32 mouse cellular contexts compared by ENCODE assay signal in genomic region chr10:100571707-100572106, GRCm38 (mm10). TPM values are rescaled to one million over a fixed set of nuclear protein-coding genes. Genes with fewer than 3 reads are reported as not detected.
A peak's percentile ranks its signal among the peaks of the same experiment; 100 is the strongest.
DNase-seq lines count a peak whose midpoint lies in the region; ATAC-seq lines count a peak whose summit lies in the region.
"Had no signal": no experiment of that assay in that cellular context is flagged by ENCODE, and none has a peak within 500 bp of the region (broad histone marks: within the 10 kb centered on the region; RNA-seq: fewer than 3 reads in every experiment).

No protein-coding gene starts in this region.

- no peaks in the 10 kb centered on the region for H3K9me3 ChIP-seq in liver, embryonic 11.5 days (ENCODE audit: control insufficient read depth, low read length)
- H3K9me3 ChIP-seq: kidney, embryonic 15.5 days; midbrain, embryonic 10.5 days had no signal

- no peak overlapping the region for H3K9ac ChIP-seq in liver, embryonic 11.5 days (ENCODE audit: low read depth, low read length)
- H3K9ac ChIP-seq: kidney, embryonic 15.5 days; lung, embryonic 14.5 days had no signal

- no peak overlapping the region for H3K4me3 ChIP-seq in liver, embryonic 11.5 days (ENCODE audit: low read depth, low read length)
- H3K4me3 ChIP-seq: heart, adult 2 months; kidney, embryonic 15.5 days; midbrain, embryonic 10.5 days had no signal

- H3K27ac ChIP-seq in liver, embryonic 11.5 days (ENCODE audit: low read depth, low read length) = no peak overlapping the region
- H3K27ac ChIP-seq: heart, adult 2 months; hindbrain, postnatal 0 days; kidney, embryonic 15.5 days; midbrain, embryonic 10.5 days had no signal

- peak; percentile 54 for DNase-seq in liver
- no peak for DNase-seq in liver, embryonic 11.5 days (ENCODE audit: low spot score)
- peak; percentile 49 for DNase-seq in brain, adult 2 months (ENCODE audit: low read depth, low spot score)
- DNase-seq in embryo, embryonic 10.5 days (ENCODE audit: low spot score) = no peak
- DNase-seq in yolk sac, embryonic 10.5 days (ENCODE audit: low spot score) = no peak
- DNase-seq: adrenal gland, postnatal 10 days; B cell, adult 2 months; cerebellum, adult 9-11 months; embryo, embryonic 11 days; gastrocnemius, postnatal 14 days; heart, adult 2 months; heart, postnatal 36 days; kidney, postnatal 4 days; lung, embryonic 14.5 days; lung, postnatal 36 days; thymus, postnatal 25 days had no signal

- 73% methylated on average over 3 of the region's 3 CpGs for WGBS in liver, embryonic 11.5 days

- H3K4me2 ChIP-seq in liver, embryonic 11.5 days = no peak overlapping the region
- H3K4me2 ChIP-seq: kidney, embryonic 15.5 days; lung, embryonic 14.5 days had no signal

- peaks cover 12% of the 10 kb centered on the region; the same call in 1 of the 2 replicates for H3K4me1 ChIP-seq in liver, embryonic 11.5 days (replicated peaks; ENCODE audit: control insufficient read depth, insufficient read depth, low read length)
- H3K4me1 ChIP-seq: kidney, embryonic 15.5 days; midbrain, embryonic 10.5 days had no signal

- no peaks in the 10 kb centered on the region for H3K27me3 ChIP-seq in liver, embryonic 11.5 days (replicated peaks; ENCODE audit: control insufficient read depth, insufficient read depth, low read length)
- H3K27me3 ChIP-seq: kidney, embryonic 15.5 days had no signal

- no peak for ATAC-seq in liver, embryonic 11.5 days (replicated peaks; ENCODE audit: low FRiP score)
- ATAC-seq in erythroid progenitor cell, adult 5-6 weeks (replicated peaks; ENCODE audit: low FRiP score, poor library complexity, severe bottlenecking) = peak; percentile 74
- ATAC-seq in cerebellum, adult (ENCODE audit: insufficient number of reproducible peaks, low FRiP score, low TSS enrichment) = no peak
- ATAC-seq: activated CD4-positive, CD25-positive, alpha-beta regulatory T cell, adult 4 months; hindbrain, postnatal 0 days; intestine, postnatal 0 days had no signal

- peaks cover 3% of the 10 kb centered on the region; the same call in 1 of the 2 replicates for H3K36me3 ChIP-seq in liver, embryonic 11.5 days (ENCODE audit: control insufficient read depth, insufficient read depth, low read length)

RNA-seq across cellular contexts. Expression of gene 4930430F08Rik, which starts 18.5 kb away (rescaled TPM):
- 17.1 TPM in 2 replicates for polyA plus RNA-seq in liver, embryonic 11.5 days (2014; fragmentation: Nextera tagmentation; extraction: Ambion mirVana)
- 18.7 and 35.2 TPM in 2 replicates for total RNA-seq in erythroid progenitor cell, adult 5-6 weeks (2015; ENCODE audit: low replicate concordance)
- 50.6 and 71.9 TPM in 2 replicates for total RNA-seq in erythroid progenitor cell, adult 5-6 weeks (2017; ENCODE audit: low replicate concordance)

RNA-seq across cellular contexts. Expression of gene 1700017N19Rik, which starts 18.6 kb away (rescaled TPM):
- polyA plus RNA-seq in liver, embryonic 11.5 days (2014; fragmentation: Nextera tagmentation; extraction: Ambion mirVana) = not detected in 2 replicates
- total RNA-seq in erythroid progenitor cell, adult 5-6 weeks (2015; ENCODE audit: low replicate concordance) = not detected in 2 replicates
- total RNA-seq in erythroid progenitor cell, adult 5-6 weeks (2017; ENCODE audit: low replicate concordance) = not detected in 2 replicates
- total RNA-seq: adrenal gland, postnatal 10 days; gastrocnemius, postnatal 14 days; heart, adult 2 months; heart, postnatal 36 days; hindbrain, postnatal 0 days; layer of hippocampus, postnatal 10 days; left cerebral cortex, postnatal 25 days; midbrain, postnatal 0 days had no signal
- polyA plus RNA-seq: activated CD4-positive, CD25-positive, alpha-beta regulatory T cell, adult 4 months; embryonic facial prominence, embryonic 14.5 days; forebrain, embryonic 11.5 days; frontal cortex, adult 2 months; heart, adult 2 months; heart, embryonic 14.5 days; intestine, postnatal 0 days; kidney, embryonic 15.5 days; limb, embryonic 14.5 days; lung, embryonic 14.5 days; midbrain, embryonic 10.5 days; small intestine, adult 2 months had no signal

Comparison
In these comparisons a context has a peak if more than half of its experiments do, and no peak if none do; other contexts are left out.
1. DNase-seq: peak in liver (single experiment) and brain, adult 2 months (single experiment); none in liver, embryonic 11.5 days (single experiment), embryo, embryonic 10.5 days (single experiment) and yolk sac, embryonic 10.5 days (single experiment).